Mouse (Mus musculus) layer of hippocampus, postnatal 36 days (tissue): Measurements from ENCODE around the gene Adcy9. TPM values are rescaled to one million over a fixed set of nuclear protein-coding genes. Genes with fewer than 3 reads are reported as not detected.

ENCODE experiments used
- DNase-seq, 2 experiments: peaks; one replicate each; pipeline ENCODE4 v3.0.0; 2022
- total RNA-seq, 2 experiments: library from RNA; stranded (reverse); gene quantifications; 2 replicates each; pipeline ENCODE4 v1.2.3; 2021

Gene Adcy9
- 100 to 1,000 TPM in 1 of 2 experiments, 10 to 100 TPM in 1; 97.5 to 103 TPM for total RNA-seq

GRCm38 (mm10) chr16:4420298-4421054 is at the start of gene Adcy9:
TSS of gene Adcy9 (minus strand) at chr16:4420498.
- peak; percentile 92 to 93 for DNase-seq

GRCm38 (mm10) chr16:4469599-4470352 is 49.5 kb upstream of the Adcy9 start:
- DNase-seq, result no peak

- no peak for DNase-seq
These were observed 44.3 kb upstream of the Adcy9 start for GRCm38 (mm10) chr16:4464529-4465089.

GRCm38 (mm10) chr16:4457927-4458326 is 37.6 kb upstream of the Adcy9 start:
- no peak for DNase-seq

GRCm38 (mm10) chr16:4456391-4456790 is 36.1 kb upstream of the Adcy9 start:
- peak; percentile 66 to 67 for DNase-seq

GRCm38 (mm10) chr16:4455693-4456092 is 35.4 kb upstream of the Adcy9 start:
- DNase-seq, result no peak

GRCm38 (mm10) chr16:4454563-4454962 is 34.3 kb upstream of the Adcy9 start:
- DNase-seq, result no peak

GRCm38 (mm10) chr16:4449418-4449817 is 29.1 kb upstream of the Adcy9 start:
- DNase-seq, result no peak

- DNase-seq, result peak; percentile 37 to 39
These were observed 27.9 kb upstream of the Adcy9 start for GRCm38 (mm10) chr16:4448235-4448634.

- no peak for DNase-seq
These were observed 26.1 kb upstream of the Adcy9 start for GRCm38 (mm10) chr16:4446395-4446794.

GRCm38 (mm10) chr16:4444378-4444777 is 24.1 kb upstream of the Adcy9 start:
- no peak for DNase-seq

GRCm38 (mm10) chr16:4439302-4440066 is 19.2 kb upstream of the Adcy9 start:
- DNase-seq, result no peak

GRCm38 (mm10) chr16:4436738-4437137 is 16.4 kb upstream of the Adcy9 start:
- no peak for DNase-seq

- no peak for DNase-seq
These were observed 15.1 kb upstream of the Adcy9 start for GRCm38 (mm10) chr16:4435371-4435770.

- no peak for DNase-seq
These were observed 11.5 kb upstream of the Adcy9 start for GRCm38 (mm10) chr16:4431841-4432240.

GRCm38 (mm10) chr16:4431013-4431412 is 10.7 kb upstream of the Adcy9 start:
- no peak for DNase-seq

GRCm38 (mm10) chr16:4430232-4430631 is 9.9 kb upstream of the Adcy9 start:
- no peak for DNase-seq

- DNase-seq, result no peak
These were observed 5.4 kb upstream of the Adcy9 start for GRCm38 (mm10) chr16:4425658-4426234.

- DNase-seq, result no peak
These were observed 3.3 kb upstream of the Adcy9 start for GRCm38 (mm10) chr16:4423613-4424012.

GRCm38 (mm10) chr16:4422991-4423390 is 2.7 kb upstream of the Adcy9 start:
- no peak for DNase-seq

- peak; percentile 39 to 66 for DNase-seq
These were observed 576 bp downstream of the Adcy9 start for GRCm38 (mm10) chr16:4419546-4420297.
